Mouse (Mus musculus) splenic B cell, adult 2 months (primary cell): ENCODE measurements at regions not wholly inside any gene's neighbourhood (a gene's known extent, or its start where the extent isn't known, plus 50 kb on each side); places are given as distances from the start of the nearest gene placed in this dataset.

ENCODE experiments used
- DNase-seq: peaks from one replicate; pipeline ENCODE4 v3.0.0-alpha.2; 2011; ENCODE audit warnings: low read depth, low spot score
- H3K27me3 ChIP-seq: 2 replicates; pipeline ENCODE4 v1.6.1; 2012; ENCODE audit warnings: mild to moderate bottlenecking, low read length, moderate library complexity, mixed read lengths; ENCODE audit not compliant: control insufficient read depth, poor library complexity, insufficient read depth, severe bottlenecking
- H3K36me3 ChIP-seq: 2 replicates; pipeline ENCODE4 v1.6.1; 2012; ENCODE audit warnings: mild to moderate bottlenecking, low read length, moderate library complexity, mixed read lengths; ENCODE audit not compliant: control insufficient read depth, poor library complexity, insufficient read depth, severe bottlenecking

DNA sequence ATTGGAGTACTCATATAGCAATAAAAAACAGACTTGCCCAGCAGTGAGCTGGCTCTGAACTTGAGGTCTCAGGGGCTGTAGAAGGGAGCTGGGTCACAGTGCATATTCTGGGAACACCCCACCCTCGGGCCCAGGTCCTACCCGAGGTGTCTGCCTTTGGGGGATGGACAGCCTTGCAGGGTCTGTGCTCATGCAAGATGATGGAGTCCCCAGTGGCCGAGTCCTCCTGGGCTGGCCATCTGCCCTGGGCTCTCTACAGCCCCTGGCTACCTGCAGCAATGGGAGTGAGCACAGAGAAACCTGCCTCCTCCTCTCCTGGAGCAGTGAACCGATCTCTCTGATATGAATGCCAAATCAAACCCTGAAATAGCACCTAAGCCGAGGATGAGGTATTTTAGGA lies 117.9 kb downstream of the Tex29 start:
- DNase-seq: no peak
- H3K36me3 ChIP-seq: no peaks in the 10 kb centered on the region
- H3K27me3 ChIP-seq: no peaks in the 10 kb centered on the region; the same call in 1 of the 2 replicates

DNA sequence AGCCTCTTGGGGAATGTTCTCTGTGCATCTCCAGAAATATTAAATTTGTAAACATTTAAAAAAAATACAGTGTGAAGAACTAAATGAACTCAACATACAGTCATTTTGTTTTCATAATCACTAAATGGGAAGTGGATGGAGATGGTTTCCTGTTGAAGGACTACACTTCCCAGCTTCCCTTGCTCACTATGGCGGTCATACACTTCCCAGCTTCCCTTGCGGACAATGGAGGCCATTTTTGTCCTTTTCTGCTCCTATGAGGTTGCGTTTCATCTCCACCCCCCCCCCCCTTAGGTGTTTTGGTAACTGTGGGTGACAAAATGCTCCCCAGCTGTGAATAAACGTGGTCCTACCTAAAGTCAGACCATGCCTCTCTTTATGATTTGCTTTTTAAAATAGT lies 119.2 kb downstream of the Tex29 start:
- no peaks in the 10 kb centered on the region; the same call in 1 of the 2 replicates for H3K27me3 ChIP-seq
- no peak for DNase-seq
- no peaks in the 10 kb centered on the region for H3K36me3 ChIP-seq

- DNase-seq: no peak
- Histone ChIP-seq H3K36me3 (no peaks in the 10 kb centered on the region), H3K27me3 (no peaks in the 10 kb centered on the region; the same call in 1 of the 2 replicates)
These were observed 123.3 kb downstream of the Tex29 start for GRCm38 (mm10) chr8:11963575-11963974.

DNA sequence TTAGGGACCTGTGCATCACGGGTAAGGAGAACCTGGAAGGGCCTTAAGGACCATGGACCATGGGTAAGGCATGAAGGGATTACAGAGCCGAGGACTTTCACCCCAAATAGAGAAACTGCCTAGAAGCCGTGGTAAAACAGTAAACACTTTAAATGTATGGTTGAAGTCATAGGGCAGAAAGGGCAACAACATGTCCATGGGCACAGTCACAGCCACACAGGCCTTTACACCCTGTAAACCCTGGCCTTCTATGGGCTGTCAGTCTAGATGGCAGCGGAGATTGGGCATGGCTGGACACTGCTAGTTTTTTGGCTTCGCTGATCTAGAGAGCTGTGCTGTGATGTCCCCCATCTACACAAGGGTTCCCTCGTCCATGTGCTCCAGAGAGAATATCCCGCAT lies 127.4 kb downstream of the Tex29 start:
- no peaks in the 10 kb centered on the region for H3K27me3 ChIP-seq
- no peaks in the 10 kb centered on the region for H3K36me3 ChIP-seq
- no peak for DNase-seq

GRCm38 (mm10) chr8:11970515-11970914 lies 130.2 kb downstream of the Tex29 start:
- Histone ChIP-seq H3K27me3 (no peaks in the 10 kb centered on the region), H3K36me3 (no peaks in the 10 kb centered on the region)
- DNase-seq: no peak

DNA sequence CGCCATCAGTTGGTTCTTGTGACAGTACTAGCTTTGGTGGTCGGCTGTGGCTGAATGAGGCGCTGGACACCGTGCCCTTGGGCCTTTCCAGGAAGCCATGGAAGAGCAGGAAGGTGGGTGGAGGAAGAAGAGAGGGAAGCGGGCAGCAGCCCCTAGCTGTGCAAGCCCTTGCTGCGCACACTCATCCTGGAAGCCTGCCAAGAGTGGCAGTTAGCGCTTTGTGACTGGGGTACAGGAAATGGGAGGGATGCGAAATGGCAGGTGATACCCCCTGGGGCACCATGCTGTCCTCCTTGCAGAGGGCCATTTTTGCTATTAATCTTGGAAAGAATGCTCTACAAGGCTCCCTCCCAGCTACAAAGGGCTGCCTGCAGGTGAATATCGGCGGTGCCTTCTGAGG lies 133.2 kb downstream of the Tex29 start:
- no peaks in the 10 kb centered on the region for H3K27me3 ChIP-seq
- no peak for DNase-seq

GRCm38 (mm10) chr8:11977121-11977520 lies 136.8 kb downstream of the Tex29 start:
- Histone ChIP-seq H3K27me3 (no peaks in the 10 kb centered on the region), H3K36me3 (no peaks in the 10 kb centered on the region)
- DNase-seq: no peak

More for the DNA sequence above, 133.2 kb downstream of the Tex29 start:
- no peaks in the 10 kb centered on the region for H3K36me3 ChIP-seq

GRCm38 (mm10) chr8:11979056-11979455 lies 138.8 kb downstream of the Tex29 start:
- DNase-seq: no peak
- no peaks in the 10 kb centered on the region for H3K27me3 ChIP-seq
- no peaks in the 10 kb centered on the region for H3K36me3 ChIP-seq

DNA sequence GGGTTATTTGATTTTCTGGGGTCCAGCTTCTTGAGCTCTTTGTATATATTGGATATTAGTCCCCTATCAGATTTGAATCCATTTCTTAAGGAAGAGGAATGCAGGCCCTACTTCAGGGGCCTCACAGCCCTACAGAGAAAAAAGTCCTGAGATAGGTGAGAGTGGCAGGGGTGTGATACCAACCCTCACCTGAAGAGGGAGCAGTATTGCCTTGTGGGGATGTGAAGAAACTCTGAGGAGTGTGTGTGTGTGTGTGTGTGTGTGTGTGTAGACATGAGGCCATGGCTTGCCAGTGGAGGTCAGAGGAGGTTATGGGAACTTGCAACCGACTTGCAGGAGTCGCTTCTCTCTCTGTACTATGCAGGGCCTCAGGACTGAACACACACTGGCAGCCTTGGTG lies 141.2 kb downstream of the Tex29 start:
- Histone ChIP-seq H3K27me3 (no peaks in the 10 kb centered on the region), H3K36me3 (no peaks in the 10 kb centered on the region)
- peak; percentile 47 for DNase-seq

- no peak for DNase-seq
- Histone ChIP-seq H3K27me3 (no peaks in the 10 kb centered on the region), H3K36me3 (no peaks in the 10 kb centered on the region)
These were observed 149.8 kb downstream of the Tex29 start for GRCm38 (mm10) chr8:11990024-11990423.

GRCm38 (mm10) chr8:11999736-12000458 lies 159.6 kb downstream of the Tex29 start:
- Histone ChIP-seq H3K36me3 (no peaks in the 10 kb centered on the region), H3K27me3 (no peaks in the 10 kb centered on the region)
- DNase-seq: no peak

DNA sequence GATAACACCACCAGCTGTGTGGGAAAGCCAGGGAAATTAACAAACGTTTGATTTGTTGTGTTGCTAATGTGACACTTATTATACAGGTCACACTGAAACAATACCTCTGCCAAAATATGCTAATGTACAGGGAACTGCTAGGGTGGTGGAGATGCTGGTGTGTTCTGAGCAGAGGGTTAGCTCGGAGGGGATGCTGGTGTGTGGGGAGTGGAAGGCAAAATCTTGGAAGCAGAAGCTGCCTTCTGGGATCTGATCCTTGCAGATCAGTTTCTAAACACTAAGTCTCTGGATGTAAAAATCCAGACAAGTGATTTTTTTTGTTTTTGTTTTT lies 160.2 kb downstream of the Tex29 start:
- H3K36me3 ChIP-seq: no peaks in the 10 kb centered on the region
- no peaks in the 10 kb centered on the region for H3K27me3 ChIP-seq
- DNase-seq: no peak

- Histone ChIP-seq H3K36me3 (no peaks in the 10 kb centered on the region), H3K27me3 (no peaks in the 10 kb centered on the region)
- DNase-seq: no peak
These were observed 164.0 kb downstream of the Tex29 start for GRCm38 (mm10) chr8:12004241-12004640.

- no peak for DNase-seq
- no peaks in the 10 kb centered on the region for H3K27me3 ChIP-seq
These were observed 172.5 kb downstream of the Tex29 start for GRCm38 (mm10) chr8:12012769-12013168.

GRCm38 (mm10) chr8:12017750-12018149 lies 177.5 kb downstream of the Tex29 start:
- no peak for DNase-seq
- Histone ChIP-seq H3K27me3 (no peaks in the 10 kb centered on the region), H3K36me3 (no peaks in the 10 kb centered on the region)

More at GRCm38 (mm10) chr8:12012769-12013168, 172.5 kb downstream of the Tex29 start:
- H3K36me3 ChIP-seq: no peaks in the 10 kb centered on the region

DNA sequence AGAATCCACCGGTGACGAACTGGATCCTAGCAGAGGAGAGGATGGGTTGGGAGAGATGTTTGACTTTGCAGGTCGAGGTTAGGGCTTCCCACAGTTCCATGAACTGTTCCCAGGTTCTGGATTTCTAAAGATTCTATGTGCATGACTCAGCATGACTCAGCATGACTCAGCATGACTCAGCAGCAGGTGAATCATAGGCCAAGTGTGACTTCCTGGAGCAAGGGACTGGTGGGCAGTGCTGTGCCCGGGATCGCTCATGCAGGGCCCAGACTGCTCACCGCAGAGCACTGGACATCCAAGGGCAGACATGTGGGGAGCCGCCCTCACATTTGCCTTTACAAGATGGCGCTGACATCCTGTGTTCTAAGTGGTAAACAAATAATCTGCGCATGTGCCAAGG lies 179.0 kb downstream of the Tex29 start:
- no peaks in the 10 kb centered on the region for H3K27me3 ChIP-seq
- H3K36me3 ChIP-seq: no peaks in the 10 kb centered on the region
- DNase-seq: no peak
